Mouse (Mus musculus) heart, postnatal 36 days (tissue): ENCODE data around the gene Ly6g5b. TPM values are rescaled to one million over a fixed set of nuclear protein-coding genes. Genes with fewer than 3 reads are reported as not detected.

Experiments used
- DNase-seq, 2 experiments: peaks; one replicate each; pipeline ENCODE4 v3.0.0; 2021 to 2022
- intact Hi-C: fragments of 180-260 bp; cut with DNase I; formaldehyde crosslinking; loops from one replicate; pipeline ENCODE4 v1.15.1; 2025
- total RNA-seq, 2 experiments: library from RNA; stranded (reverse); gene quantifications; 2 replicates each; pipeline ENCODE4 v1.2.3; 2021

Ly6g5b gene
- total RNA-seq, 2 experiments from 2014 or later: not detected

DNA sequence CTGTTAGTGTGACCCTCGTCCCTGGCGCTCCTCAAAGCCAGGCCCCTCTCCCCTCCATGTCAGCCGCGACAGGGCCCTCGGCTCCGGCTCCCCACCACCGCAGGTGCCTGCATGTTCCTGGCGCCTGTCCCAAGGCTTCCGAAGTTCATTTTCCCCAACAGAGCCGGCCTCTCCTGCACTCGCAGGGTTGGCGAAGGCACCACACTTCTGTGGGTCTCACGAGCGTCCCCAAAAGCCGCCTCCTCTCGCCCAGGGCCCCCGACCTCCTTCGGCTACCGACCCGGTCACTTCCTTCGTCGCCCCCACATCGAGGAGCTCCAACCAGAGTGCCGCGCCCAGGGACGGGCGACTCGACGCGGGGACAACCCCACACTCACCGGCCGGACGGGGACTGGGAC is 5.5 kb upstream of the Ly6g5b start:
- intact Hi-C loops: loop anchor here (5.0 kb wide), 1 partner anchor 98 kb away; no protein-coding TSS in a partner anchor
- DNase-seq: no peak

DNA sequence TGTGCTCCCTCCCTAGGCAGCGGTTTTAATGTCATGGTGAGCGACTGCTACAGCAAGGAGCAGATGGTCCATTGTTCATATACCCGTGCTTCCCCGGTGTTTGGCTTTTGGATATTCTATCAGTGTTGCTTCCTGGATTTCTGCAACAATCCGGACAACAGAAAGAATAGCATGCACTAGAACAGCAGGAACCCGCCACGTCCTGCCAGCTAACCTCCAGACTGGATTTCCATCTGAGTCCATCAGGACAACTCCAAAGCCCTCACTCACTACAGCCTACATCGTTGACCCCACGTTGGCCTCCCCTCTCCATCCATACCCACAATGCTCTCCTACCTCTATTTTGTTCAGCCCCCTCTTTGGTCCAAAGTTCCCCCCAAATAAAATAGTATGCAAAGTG is 3.5 kb downstream of the Ly6g5b start:
- no peak for DNase-seq
- intact Hi-C loops: no loop called here

DNA sequence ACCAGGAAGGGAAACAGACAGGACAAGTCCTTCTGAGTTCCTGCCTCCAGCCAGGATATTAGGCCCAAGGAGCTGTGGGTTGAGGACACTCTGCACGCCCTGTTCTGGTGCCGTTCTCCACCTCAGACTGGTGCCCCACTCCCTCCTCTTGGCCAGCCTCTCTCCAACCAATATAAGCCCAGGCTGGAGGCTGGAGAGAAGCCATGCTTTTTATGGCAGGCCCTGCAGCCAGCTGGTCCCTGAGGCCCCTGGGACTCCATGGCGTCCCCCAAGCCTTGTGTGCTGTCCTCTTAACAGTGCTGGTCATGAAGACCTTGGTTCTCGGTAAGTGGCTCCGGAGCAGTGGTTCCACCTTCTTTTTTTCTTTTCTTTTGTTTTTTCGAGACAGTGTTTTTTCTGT is 7.1 kb downstream of the Ly6g5b start, which contains the start of gene Ly6g5c:
Ly6g5c (plus strand) TSS at position 183 of the 400 bp plus-strand sequence.
- intact Hi-C loops: no loop called here
- DNase-seq: no peak

DNA sequence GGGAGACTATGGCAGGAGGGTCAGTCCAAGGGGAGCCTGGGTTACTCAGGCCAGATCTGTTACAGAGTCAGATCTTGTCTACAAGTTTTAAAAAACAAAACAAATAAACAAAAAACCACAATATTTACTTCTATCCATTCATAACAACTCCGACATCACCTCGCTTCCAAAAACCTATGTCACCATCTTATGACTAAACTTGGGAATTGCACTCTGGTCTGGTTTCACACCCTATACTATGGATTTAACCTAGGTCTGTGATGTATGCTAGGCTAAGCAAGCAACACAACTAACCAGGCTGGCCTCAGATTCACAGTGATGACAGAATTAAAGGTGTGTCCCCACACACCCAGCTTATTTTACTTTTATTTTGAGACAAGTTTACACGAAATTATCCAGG is 8.7 kb downstream of the Ly6g5b start:
- intact Hi-C loops: loop anchor here (1.0 kb wide), 1 partner anchor 85 kb away; no protein-coding TSS in a partner anchor
- no peak for DNase-seq

DNA sequence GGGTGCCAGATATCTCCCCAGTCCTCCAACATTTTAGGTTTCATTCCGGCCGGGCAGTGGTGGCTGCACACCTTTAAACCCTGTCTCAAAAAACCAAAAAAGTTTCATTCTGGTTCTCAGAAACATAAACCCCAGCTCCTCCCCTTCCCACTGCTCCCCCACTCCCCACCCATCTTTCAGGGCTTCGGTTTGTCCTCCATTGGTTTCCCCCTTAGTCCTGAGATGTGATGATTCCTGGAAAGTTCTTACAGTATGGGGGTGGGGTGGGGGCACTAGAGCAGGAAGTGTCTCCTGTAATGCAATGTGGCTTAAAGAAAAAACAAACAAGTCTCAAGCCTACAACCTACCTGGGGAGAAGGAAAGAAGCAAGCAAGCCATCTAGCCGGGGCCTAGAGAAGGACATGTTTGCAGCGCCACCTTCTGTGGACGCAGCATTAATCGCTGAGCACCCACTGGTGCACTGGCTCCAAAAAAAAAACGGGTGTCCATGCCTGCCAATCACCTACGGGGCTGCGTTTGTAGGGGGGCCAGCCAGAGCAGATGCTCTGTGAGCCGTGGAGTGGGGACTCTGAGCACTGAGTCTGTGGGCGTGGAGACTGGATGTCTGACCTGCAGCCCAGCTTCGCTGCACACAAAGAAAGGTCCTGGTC is 9.4 kb downstream of the Ly6g5b start:
- peak in 1 of 2 experiments; percentile 27 for DNase-seq

DNA sequence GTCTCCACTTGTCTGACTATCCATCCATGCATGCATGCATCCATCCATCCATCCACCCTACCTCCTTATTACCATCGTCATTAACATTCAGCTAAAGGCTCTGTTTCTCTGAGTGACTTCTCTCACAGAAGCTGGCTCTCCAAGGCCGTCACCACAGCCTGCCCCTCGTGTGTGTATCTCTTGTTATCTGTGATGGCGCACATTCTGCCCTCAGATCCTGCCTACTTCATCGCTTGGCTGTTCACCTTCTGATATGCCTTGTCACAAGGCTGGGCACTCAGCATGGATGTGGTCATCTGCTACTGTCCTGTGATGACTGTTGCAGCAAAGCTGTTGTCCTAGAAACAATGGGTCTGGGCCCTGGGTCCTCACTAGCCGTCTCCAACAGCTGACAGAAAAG is 10.5 kb downstream of the Ly6g5b start:
- intact Hi-C loops: no loop called here
- no peak for DNase-seq

More for the DNA sequence above, 9.4 kb downstream of the Ly6g5b start:
- intact Hi-C loops: loop anchor here (1.0 kb wide), 1 partner anchor 85 kb away; no protein-coding TSS in a partner anchor

DNA sequence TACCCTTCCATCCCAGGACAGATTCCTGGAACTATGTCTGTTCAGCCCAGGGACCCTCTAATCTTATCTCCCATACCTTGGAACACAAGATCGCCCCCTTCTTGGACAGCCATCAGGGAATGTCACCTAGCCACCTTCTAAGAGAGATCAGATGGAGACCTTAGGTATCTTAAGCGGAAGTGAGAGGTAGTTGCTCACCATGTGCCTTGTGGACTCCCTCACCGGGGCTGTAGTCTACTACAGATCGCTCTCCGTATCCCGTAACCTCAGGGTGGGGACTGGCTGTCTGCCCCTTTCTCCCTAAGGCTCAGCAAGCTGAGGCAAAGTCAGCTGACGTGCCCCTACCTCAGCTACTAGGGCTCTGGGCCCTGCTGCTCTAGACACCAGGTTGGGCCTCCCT is 11.1 kb downstream of the Ly6g5b start:
- intact Hi-C loops: no loop called here
- no peak for DNase-seq

DNA sequence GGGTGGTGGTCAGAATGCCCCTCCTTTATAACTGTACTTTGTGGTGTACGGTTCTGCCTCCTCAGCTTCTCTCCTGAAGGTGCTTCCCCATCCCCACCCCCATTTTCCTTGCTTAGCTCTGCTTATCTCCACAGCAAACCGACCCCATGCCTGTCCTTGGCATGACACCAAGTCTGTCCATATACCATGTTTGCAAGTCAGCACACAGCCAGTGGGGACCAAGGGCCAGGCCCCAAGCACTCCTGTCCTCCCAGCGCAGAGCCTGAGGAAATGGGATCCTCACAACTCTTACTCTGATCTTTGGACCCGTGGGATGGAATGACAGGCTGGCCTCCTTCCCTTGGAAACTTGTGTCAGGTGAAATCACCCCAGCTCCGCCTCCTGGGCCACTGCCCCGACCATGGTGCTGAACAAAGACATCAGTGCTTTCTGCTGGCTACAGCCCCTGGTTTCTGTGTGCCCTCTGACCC is 12.0 kb downstream of the Ly6g5b start:
- intact Hi-C loops: no loop called here
- DNase-seq: no peak

DNA sequence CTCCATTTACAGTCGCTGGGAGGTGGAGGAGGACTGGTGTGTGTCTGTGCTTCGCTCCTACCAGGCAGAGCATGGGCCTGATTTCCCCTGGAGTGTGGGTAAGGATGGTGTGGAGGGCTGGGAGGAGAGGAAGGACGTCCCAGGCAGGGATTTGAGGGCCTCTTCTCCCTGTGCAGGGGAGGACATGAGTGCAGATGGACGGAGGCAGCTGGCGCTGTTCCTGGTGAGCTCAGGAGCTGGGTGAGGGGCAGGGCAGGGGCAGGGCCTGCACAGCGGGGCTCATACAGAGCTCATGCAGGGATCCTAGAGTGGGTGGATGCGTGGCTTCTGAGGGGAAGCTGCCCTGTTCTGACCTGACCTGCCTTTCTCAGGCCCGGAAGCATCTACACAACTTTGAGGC is 12.9 kb downstream of the Ly6g5b start:
- DNase-seq: no peak
- intact Hi-C loops: no loop called here

DNA sequence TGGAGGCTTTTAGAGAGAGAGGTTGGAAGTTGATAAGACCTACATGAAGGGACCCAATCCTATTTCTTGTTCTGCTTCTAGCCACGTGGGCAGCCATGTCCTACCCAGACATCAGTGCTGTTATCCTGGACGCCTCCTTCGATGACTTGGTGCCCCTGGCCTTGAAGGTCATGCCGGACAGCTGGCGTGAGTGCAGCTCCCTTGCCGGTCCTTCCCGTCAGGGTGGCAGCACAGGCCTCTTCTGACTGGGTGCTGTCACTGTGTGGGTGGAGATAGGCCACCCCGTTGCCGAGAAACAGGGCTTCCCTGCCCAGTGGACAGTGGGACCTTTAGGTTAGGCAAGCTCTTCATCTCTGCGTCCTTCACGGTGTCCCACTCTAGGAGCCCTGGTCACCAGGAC is 14.1 kb downstream of the Ly6g5b start:
- no peak for DNase-seq
- intact Hi-C loops: no loop called here

DNA sequence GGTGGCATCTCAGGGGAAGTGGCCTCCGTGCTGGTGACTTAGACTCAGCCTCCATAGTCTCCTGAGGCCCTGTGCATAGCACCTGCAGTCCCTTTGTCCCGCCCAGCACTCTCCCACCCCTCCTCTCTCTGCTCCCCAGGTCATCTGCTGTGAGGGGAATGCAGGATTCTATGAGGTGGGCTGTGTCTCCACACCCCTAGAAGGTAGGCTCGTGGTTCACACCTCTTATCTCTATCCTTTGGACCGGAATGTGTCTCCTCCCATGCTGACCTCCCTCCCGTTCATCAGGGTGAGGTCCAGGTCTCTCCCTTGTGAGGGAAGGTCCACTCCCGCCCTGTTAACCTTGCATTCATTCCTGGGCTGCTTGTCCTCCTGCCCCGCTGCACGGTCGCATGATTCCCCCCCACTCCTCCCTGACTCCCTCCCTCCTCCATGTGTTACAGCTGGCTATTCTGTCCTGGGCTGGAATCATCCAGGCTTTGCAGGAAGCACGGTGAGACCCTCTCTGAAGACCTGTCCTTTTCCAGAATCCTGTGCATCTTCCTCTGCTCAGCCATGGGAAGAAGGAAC is 14.9 kb downstream of the Ly6g5b start:
- intact Hi-C loops: no loop called here
- no peak for DNase-seq

DNA sequence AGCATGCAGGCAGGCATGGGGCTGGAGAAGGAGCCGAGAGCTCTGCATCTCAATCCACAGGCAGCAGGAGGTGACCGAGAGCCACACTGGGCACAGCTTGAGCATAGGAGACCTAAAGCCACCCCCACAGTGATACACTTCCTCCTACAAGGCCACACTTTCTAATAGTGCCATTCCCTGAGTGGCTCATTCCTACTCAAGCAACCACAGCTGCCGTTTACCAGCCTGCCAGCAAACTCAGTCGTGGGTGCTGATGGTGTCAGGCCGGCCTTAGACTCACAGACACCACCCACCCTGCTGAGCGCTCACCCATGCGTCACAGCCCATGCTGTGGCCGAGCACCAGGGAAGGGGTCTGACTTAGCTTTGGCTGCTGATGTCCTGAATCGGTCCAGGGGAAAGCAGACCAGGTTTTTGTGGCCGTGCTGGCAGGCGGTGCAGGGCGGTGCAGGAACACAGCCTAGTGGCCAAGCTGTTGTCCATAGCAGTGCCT is 18.0 kb downstream of the Ly6g5b start:
- no peak for DNase-seq
- intact Hi-C loops: no loop called here

DNA sequence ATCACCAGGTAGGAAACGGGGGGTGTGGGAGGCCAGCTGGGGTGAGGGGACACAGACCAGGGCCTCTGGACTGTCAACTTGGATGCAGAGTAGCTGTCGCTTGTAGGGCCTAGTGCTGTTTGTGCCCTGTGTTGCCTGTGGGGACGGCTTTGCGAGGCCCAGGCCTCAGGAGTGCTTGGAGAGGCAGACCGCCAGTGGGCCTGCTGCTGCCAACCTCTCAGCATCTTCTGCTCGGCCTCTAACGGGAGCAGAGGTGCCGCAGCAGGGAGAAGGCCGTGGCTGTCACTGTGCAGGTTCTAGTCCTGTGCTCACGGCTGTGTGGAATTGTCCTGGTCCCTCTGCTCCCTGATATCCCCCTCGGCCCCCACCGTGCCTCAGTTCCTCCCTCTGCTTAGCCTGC is 18.6 kb downstream of the Ly6g5b start:
- intact Hi-C loops: no loop called here
- DNase-seq: no peak

DNA sequence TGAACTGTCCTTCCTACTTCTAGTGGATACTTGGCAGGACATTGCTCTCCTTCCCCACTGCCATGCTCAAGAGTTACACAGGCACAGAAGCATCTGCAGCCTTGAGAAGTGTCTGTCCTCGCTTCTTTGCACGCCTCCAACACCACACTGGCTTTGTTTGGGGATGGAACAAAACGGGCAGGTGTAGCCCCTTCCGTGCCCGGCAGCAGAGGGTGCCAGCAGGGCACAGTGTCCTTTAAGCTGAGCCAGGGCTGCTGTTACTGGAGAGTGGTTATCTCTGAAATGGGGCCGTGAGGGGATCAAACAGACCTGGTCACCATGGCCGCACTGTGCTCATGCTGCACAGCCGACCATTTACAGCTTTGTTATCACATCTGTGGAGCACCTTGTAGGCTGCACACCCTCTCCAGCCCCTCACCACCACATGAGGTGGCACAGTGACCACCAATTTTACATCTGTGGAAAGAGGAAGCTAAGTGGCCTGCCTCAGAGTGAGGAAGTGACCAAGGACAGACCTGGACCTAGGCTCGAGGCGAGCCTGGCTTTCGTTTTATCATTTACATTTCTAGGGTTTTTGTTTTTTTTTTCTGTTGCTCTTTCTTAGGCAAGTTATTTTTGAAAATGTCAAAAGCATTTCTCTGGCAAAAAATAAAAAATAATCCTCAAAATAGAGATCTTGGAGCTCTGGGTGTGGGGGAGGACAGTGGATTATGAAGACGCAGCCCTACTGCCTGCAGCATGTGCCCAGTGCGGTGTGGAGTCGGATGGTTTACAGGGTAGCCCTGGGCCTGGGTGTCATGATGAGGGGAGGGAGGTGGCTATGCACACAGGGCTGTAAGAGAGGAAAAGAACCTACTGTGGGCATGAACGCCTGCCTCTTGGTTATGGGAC is 20.5 kb downstream of the Ly6g5b start:
- no peak for DNase-seq
- intact Hi-C loops: no loop called here

DNA sequence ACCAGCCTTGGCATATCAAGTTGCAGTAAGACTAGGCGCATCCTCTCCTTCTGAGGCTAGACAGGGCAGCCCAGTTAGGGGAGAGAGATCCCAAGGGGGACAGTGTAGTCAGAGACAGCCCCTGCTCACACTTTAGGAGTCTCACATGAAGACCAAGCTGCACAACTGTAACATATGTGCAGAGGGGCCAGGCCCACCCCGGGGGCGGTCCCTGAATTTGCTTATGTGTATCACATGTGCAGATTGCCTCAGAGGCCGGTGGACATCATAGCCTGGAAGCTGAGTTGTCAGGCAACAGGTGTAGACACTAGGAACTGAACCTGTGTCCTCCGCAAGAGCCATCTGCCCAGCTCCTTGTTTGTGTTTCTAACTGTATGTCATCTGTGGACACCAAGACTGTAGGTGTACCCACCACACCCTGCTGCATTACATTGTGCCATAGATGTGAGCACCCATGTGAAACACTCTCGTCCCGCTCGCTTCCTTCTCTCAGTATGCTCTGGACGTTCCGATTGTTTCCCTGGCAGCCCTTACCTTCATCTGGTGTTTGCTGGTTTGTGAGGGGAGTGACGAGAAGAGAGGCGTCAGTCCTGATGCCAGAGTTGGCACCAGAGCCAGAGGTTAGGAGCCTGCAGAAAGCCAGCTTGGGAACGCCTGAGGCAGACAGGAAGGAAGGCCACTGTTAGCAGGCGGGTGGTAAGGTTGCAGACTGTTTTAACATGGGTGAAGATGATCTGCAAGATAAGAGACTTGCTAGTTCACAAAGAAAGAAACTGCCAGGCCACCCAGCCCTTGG is 22.6 kb downstream of the Ly6g5b start:
- intact Hi-C loops: no loop called here
- DNase-seq: no peak

DNA sequence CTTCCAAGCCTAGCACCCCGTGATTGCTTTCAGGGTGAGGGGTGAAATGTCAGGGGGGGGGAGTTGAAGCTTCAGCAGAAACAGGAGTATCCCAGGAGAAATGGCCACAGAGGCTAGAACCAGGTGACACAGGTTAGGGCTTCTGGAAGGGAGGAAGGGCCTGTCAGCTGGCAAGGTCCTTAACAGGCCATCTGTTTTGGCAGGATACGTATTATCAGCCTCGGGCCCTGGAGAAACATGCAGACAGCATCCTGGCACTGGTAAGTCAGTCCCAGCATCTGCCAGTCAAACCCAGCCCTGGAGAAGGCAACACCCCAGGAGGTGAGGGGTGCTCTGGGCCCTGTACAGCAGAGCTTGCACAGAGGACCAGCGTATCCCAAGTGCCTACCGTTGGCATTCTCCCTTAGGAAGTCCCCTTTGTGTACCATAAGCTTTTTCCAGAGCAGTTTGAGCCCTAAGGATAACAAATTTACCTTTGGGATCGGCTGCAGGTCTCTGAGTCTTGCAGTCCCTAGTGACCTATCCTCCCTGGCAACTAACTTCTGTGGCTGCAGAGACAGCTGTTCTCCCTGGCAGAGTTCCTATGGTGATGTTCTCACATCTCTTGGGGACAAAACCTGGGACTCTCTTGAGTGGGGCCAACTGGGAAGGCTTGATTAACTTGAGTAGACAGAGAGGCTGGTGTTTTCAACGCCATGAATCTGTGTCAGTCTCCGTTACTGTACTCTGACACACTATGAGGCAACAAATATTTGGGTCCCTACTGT is 24.9 kb downstream of the Ly6g5b start:
- intact Hi-C loops: no loop called here
- peak in 1 of 2 experiments; percentile 43 for DNase-seq

DNA sequence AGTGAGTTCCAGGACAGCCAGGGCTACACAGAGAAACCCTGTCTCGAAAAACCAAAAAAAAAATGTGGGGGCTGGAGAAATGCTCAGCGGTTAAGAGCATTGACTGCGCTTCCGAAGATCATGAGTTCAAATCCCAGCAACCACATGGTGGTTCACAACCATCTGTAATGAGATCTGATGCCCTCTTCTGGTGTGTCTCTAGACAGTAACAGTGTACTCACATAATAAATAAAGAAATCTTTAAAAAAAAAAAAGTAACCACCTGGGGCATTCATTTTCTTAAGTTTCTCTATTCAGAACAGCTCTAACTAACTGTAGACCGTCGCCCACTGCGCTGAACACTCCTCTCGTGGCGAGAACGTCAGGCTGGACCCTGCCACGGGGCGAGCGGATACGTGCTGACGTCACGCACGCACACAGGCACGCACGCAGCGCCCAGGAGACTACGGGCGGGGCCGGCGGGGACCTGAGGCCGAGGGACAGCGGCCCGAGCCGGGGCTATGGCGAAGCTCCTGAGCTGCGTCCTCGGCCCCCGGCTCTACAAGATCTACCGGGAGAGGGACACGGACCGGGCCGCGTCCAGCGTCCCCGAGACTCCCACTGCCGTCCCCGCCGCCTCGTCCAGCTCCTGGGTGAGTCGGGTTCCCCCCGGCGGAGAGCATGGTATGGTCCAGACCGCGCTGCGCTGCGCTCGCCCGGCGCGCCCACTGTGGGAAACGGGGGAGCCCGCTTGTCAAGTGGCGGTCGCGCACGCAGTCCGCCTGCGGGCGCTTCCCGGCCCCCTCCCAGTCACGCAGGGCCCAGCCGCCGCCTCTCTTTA is 26.2 kb downstream of the Ly6g5b start, which contains the start of gene Abhd16a:
Abhd16a (plus strand) TSS at position 439 of the 820 bp plus-strand sequence.
- intact Hi-C loops: loop anchor here (2.0 kb wide), 1 partner anchor 68 kb away; no protein-coding TSS in a partner anchor
- DNase-seq: peak; percentile 90 to 98

DNA sequence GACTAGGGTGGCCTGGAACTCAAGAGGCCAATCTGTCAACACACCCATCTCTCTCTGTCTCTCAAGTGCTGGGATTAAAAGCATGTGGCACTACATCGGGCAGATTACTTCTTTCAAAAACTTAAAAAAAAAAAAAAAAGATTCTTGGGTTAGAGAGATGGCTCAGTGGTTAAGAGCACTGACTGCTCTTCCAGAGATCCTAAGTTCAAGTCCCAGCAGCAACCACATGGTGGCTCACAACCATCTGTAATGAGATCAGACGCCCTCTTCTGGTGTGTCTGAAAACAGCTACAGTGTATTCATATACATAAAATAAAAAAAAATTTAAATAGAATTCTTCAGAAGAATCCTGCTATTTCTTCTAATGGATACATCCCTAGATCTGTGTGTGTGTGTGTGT is 27.1 kb downstream of the Ly6g5b start:
- no peak for DNase-seq
- intact Hi-C loops: loop anchor here (2.0 kb wide), 1 partner anchor 67 kb away; no protein-coding TSS in a partner anchor
